Mouse (Mus musculus) thymus, adult 2 months (tissue): Measurements from ENCODE around the gene 9930022D16Rik.

Source experiments
- CTCF ChIP-seq: fragments of 200-500 bp; IDR thresholded peaks from 2 replicates; pipeline ENCODE4 v1.5.1; 2012; ENCODE audit warnings: mild to moderate bottlenecking, control low read depth, low read length, moderate library complexity, borderline replicate concordance; ENCODE audit not compliant: control insufficient read depth, poor library complexity, insufficient read depth; ENCODE audit errors: extremely low read depth
- POLR2A ChIP-seq: fragments of 200-500 bp; IDR thresholded peaks from 2 replicates; pipeline ENCODE4 v1.6.1; 2012; ENCODE audit warnings: mild to moderate bottlenecking, low read length, control low read depth, moderate library complexity; ENCODE audit not compliant: control insufficient read depth, poor library complexity, insufficient read depth; ENCODE audit errors: extremely low read depth

DNA sequence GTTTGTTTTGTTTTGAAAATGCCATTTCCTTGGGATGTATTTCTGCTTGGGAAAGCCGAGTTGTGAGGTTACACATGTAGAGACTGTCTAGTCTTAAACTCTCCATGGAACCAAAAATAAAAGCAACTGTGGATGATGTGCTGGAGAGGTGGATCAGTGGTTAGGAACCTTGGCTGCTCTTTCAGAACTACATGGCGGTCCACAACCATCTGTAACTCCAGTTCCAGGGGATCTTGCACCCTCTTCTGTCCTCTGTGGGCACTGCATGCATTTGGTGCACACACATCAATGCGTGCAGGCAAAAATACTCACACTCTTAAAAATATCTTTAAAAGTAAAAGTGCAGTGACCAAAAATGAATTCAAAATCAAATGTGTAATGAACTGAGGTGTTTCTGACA, 27.4 kb downstream of the 9930022D16Rik start:
- TF ChIP-seq POLR2A (no peak), CTCF (no peak)
